Mouse (Mus musculus): Measurements from ENCODE around the gene Slc25a34. TPM values are rescaled to one million over a fixed set of nuclear protein-coding genes. Genes with fewer than 3 reads are reported as not detected.

Gene Slc25a34
- polyA plus RNA-seq, 1 experiment = 0.12 TPM

GRCm38 (mm10) chr4:141573359-141573966, 50.2 kb downstream of the Slc25a34 start:
- TF ChIP-seq CEBPB (IDR thresholded peaks at IDR 0.05; ENCODE audit: insufficient read depth, poor library complexity, severe bottlenecking) (peak; percentile 86), TCF3 (IDR thresholded peaks at IDR 0.05; ENCODE audit: insufficient read length, low read depth) (no peak)
- no peak overlapping the region for H3ac ChIP-seq (ENCODE audit: control insufficient read depth, insufficient read length)
- H3K79me2 ChIP-seq (ENCODE audit: control insufficient read depth, insufficient read depth) = no peaks in the 10 kb centered on the region

DNA sequence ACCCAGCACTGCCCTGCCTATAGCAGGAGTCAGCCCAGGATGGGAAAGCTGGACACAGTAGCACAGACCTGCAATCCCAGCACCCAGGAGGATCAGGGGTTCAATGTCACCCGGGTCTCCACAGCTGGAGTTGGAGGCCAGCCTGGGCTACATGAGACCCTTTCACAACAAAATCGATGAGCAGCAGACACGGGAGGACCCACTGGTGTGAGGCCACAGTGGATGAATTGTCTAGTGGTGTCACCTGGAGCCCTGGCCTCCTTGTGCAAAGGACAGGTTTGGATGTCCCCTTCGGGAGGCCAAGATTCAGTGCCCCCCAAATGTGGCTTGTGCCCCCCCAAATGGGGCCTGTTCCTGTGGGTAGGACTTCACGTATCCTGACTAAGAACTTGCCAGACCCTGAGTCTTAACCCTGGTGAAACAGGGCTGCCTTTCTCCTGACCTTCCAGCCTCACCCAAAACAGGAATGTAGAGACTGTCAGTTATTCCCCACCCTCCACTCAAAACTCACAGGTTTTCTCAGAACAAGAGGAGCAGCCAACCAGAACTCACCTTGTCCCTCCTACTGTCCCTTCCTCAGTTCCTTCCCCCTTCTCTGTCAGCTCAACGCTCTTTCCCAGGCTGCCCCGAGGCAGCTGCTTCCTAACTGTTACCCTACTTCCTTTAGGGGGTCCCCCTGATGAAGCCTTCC, 50.8 kb downstream of the Slc25a34 start:
- H3K36me3 ChIP-seq (ENCODE audit: control insufficient read depth, insufficient read depth) = no peaks in the 10 kb centered on the region
- peak overlapping the region; percentile 49 for H3K4me2 ChIP-seq (ENCODE audit: low read depth)
- TF ChIP-seq USF1 (IDR thresholded peaks at IDR 0.05; ENCODE audit: low read depth) (no peak), MAX (IDR thresholded peaks at IDR 0.05; ENCODE audit: low read depth) (no peak), REST (IDR thresholded peaks at IDR 0.05; ENCODE audit: insufficient read depth, insufficient read length) (no peak), CEBPB (IDR thresholded peaks at IDR 0.05; ENCODE audit: insufficient read depth, poor library complexity, severe bottlenecking) (no peak), MYOD1 (IDR thresholded peaks at IDR 0.05; ENCODE audit: control insufficient read depth in 1 of 3, insufficient read length in 2 of 3, low read depth in 2 of 3) (no peak), E2F4 (IDR thresholded peaks at IDR 0.05; ENCODE audit: insufficient read depth) (no peak), SRF (IDR thresholded peaks at IDR 0.05; ENCODE audit: control insufficient read depth, insufficient read length, low read depth) (no peak), TCF3 (IDR thresholded peaks at IDR 0.05; ENCODE audit: insufficient read length, low read depth) (no peak), POLR2AphosphoS2 (IDR thresholded peaks at IDR 0.05; ENCODE audit: insufficient read length, low read depth) (no peak), TCF12 (IDR thresholded peaks at IDR 0.05; ENCODE audit: insufficient read depth, poor library complexity, severe bottlenecking) (no peak), MYOG (IDR thresholded peaks at IDR 0.05; ENCODE audit: control insufficient read depth in 1 of 3, insufficient read depth in 1 of 3, insufficient read length in 2 of 3, low read depth in 2 of 3) (no peak), POLR2A (IDR thresholded peaks at IDR 0.05; ENCODE audit: insufficient read length, low read depth) (no peak)
- H3K27me3 ChIP-seq (ENCODE audit: control insufficient read depth, insufficient read depth, insufficient read length) = no peaks in the 10 kb centered on the region
- no peak overlapping the region for H3K4me3 ChIP-seq
- no peak overlapping the region for H3ac ChIP-seq (ENCODE audit: control insufficient read depth, insufficient read length)
- H3K79me2 ChIP-seq (ENCODE audit: control insufficient read depth, insufficient read depth) = no peaks in the 10 kb centered on the region

More at GRCm38 (mm10) chr4:141573359-141573966, 50.2 kb downstream of the Slc25a34 start:
- peak overlapping the region; percentile 49 for H3K4me2 ChIP-seq (ENCODE audit: low read depth)
- H3K27me3 ChIP-seq (ENCODE audit: control insufficient read depth, insufficient read depth, insufficient read length) = no peaks in the 10 kb centered on the region
- no peak overlapping the region for H3K4me3 ChIP-seq
- no peaks in the 10 kb centered on the region for H3K36me3 ChIP-seq (ENCODE audit: control insufficient read depth, insufficient read depth)

- Histone ChIP-seq H3ac (ENCODE audit: control insufficient read depth, insufficient read length) (no peak overlapping the region), H3K36me3 (ENCODE audit: control insufficient read depth, insufficient read depth) (no peaks in the 10 kb centered on the region), H3K4me3 (no peak overlapping the region), H3K79me2 (ENCODE audit: control insufficient read depth, insufficient read depth) (no peaks in the 10 kb centered on the region), H3K4me2 (ENCODE audit: low read depth) (no peak overlapping the region), H3K27me3 (ENCODE audit: control insufficient read depth, insufficient read depth, insufficient read length) (no peaks in the 10 kb centered on the region)
- TF ChIP-seq REST (IDR thresholded peaks at IDR 0.05; ENCODE audit: insufficient read depth, insufficient read length) (no peak), MYOG (IDR thresholded peaks at IDR 0.05; ENCODE audit: control insufficient read depth in 1 of 3, insufficient read depth in 1 of 3, insufficient read length in 2 of 3, low read depth in 2 of 3) (no peak), MYOD1 (IDR thresholded peaks at IDR 0.05; ENCODE audit: control insufficient read depth in 1 of 3, insufficient read length in 2 of 3, low read depth in 2 of 3) (no peak), TCF3 (IDR thresholded peaks at IDR 0.05; ENCODE audit: insufficient read length, low read depth) (no peak), POLR2A (IDR thresholded peaks at IDR 0.05; ENCODE audit: insufficient read length, low read depth) (no peak), MAX (IDR thresholded peaks at IDR 0.05; ENCODE audit: low read depth) (no peak), USF1 (IDR thresholded peaks at IDR 0.05; ENCODE audit: low read depth) (no peak), SRF (IDR thresholded peaks at IDR 0.05; ENCODE audit: control insufficient read depth, insufficient read length, low read depth) (no peak), TCF12 (IDR thresholded peaks at IDR 0.05; ENCODE audit: insufficient read depth, poor library complexity, severe bottlenecking) (no peak), POLR2AphosphoS2 (IDR thresholded peaks at IDR 0.05; ENCODE audit: insufficient read length, low read depth) (no peak), CEBPB (IDR thresholded peaks at IDR 0.05; ENCODE audit: insufficient read depth, poor library complexity, severe bottlenecking) (no peak), E2F4 (IDR thresholded peaks at IDR 0.05; ENCODE audit: insufficient read depth) (no peak)
These were observed 51.7 kb downstream of the Slc25a34 start for GRCm38 (mm10) chr4:141571934-141572333.

- Histone ChIP-seq H3K4me2 (ENCODE audit: low read depth) (peak overlapping the region; percentile 51), H3K79me2 (ENCODE audit: control insufficient read depth, insufficient read depth) (no peaks in the 10 kb centered on the region), H3K27me3 (ENCODE audit: control insufficient read depth, insufficient read depth, insufficient read length) (no peaks in the 10 kb centered on the region), H3K4me3 (no peak overlapping the region), H3K36me3 (ENCODE audit: control insufficient read depth, insufficient read depth) (no peaks in the 10 kb centered on the region), H3ac (ENCODE audit: control insufficient read depth, insufficient read length) (no peak overlapping the region)
- TF ChIP-seq TCF12 (IDR thresholded peaks at IDR 0.05; ENCODE audit: insufficient read depth, poor library complexity, severe bottlenecking) (peak; percentile 40), TCF3 (IDR thresholded peaks at IDR 0.05; ENCODE audit: insufficient read length, low read depth) (peak; percentile 66), MYOD1 (IDR thresholded peaks at IDR 0.05; ENCODE audit: control insufficient read depth in 1 of 3, insufficient read length in 2 of 3, low read depth in 2 of 3) (peak in 2 of 3 experiments; percentile 73 to 97), USF1 (IDR thresholded peaks at IDR 0.05; ENCODE audit: low read depth) (no peak), SRF (IDR thresholded peaks at IDR 0.05; ENCODE audit: control insufficient read depth, insufficient read length, low read depth) (no peak), MYOG (IDR thresholded peaks at IDR 0.05; ENCODE audit: control insufficient read depth in 1 of 3, insufficient read depth in 1 of 3, insufficient read length in 2 of 3, low read depth in 2 of 3) (peak in 2 of 3 experiments; percentile 87 to 95)
These were observed 52.3 kb downstream of the Slc25a34 start for GRCm38 (mm10) chr4:141571337-141571739.

GRCm38 (mm10) chr4:141570821-141571220, 52.8 kb downstream of the Slc25a34 start:
- TF ChIP-seq MAX (IDR thresholded peaks at IDR 0.05; ENCODE audit: low read depth) (no peak), TCF12 (IDR thresholded peaks at IDR 0.05; ENCODE audit: insufficient read depth, poor library complexity, severe bottlenecking) (no peak), USF1 (IDR thresholded peaks at IDR 0.05; ENCODE audit: low read depth) (no peak), MYOG (IDR thresholded peaks at IDR 0.05; ENCODE audit: control insufficient read depth in 1 of 3, insufficient read depth in 1 of 3, insufficient read length in 2 of 3, low read depth in 2 of 3) (no peak)
- H3K4me2 ChIP-seq (ENCODE audit: low read depth) = peak overlapping the region; percentile 51

More at GRCm38 (mm10) chr4:141570821-141571220, 52.8 kb downstream of the Slc25a34 start:
- Histone ChIP-seq H3ac (ENCODE audit: control insufficient read depth, insufficient read length) (no peak overlapping the region), H3K27me3 (ENCODE audit: control insufficient read depth, insufficient read depth, insufficient read length) (no peaks in the 10 kb centered on the region), H3K79me2 (ENCODE audit: control insufficient read depth, insufficient read depth) (no peaks in the 10 kb centered on the region), H3K4me3 (no peak overlapping the region), H3K36me3 (ENCODE audit: control insufficient read depth, insufficient read depth) (no peaks in the 10 kb centered on the region)

Data from myocyte (in vitro differentiated cells).